Mouse (Mus musculus): ENCODE results near the gene Rnf103. TPM values are rescaled to one million over a fixed set of nuclear protein-coding genes. Genes with fewer than 3 reads are reported as not detected.
A peak's percentile ranks its signal among the peaks of the same experiment; 100 is the strongest.

Rnf103 gene
- polyA plus RNA-seq, 1 experiment: 67.6 TPM

DNA sequence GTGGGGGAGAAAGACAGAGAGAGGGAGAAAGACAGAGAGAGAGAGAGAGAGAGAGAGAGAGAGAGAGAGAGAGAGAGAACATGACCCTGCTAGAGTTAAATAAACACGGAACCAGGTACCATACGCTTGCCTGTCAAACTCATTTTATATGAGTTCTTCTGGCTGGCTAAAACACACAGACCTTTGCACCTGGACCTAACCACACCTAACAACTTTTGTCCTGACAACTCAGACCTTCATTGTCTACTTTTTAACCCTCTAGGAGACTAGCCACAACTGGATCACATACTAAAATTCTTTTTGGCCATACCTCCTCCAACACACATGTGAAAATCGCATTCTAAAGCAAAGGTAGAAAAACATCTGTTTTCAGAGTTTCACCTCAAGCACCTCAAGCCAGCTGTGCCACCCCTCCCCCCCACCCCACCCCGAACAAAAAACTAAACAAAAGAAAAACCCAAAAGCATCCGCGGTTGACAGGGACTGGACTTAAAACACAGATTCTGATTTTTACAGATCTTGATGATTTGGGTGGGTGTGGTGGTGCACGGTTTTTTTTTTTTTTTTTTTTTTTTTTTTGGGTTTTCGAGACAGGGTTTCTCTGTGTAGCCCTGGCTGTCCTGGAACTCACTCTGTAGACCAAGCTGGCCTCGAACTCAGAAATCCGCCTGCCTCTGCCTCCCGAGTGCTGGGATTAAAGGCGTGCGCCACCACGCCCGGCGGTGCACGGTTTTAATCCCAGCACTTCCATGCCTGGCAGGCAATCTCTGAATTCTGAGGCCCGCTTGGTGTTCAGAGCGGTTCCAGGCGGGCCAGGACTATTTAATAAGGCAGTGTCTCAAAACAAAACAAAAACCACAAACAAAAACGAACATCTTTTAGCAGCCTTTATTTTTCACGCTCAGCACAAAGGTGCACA is 679 bp upstream of the Rnf103 start:
- Histone ChIP-seq H3K4me3 (ENCODE audit: low read depth, low read length) (peak overlapping the region; percentile 82), H3K27ac (ENCODE audit: insufficient read depth, low read depth, low read length) (peak overlapping the region; percentile 96)
- WGBS: 6% methylated on average over 21 of the region's 22 CpGs

DNA sequence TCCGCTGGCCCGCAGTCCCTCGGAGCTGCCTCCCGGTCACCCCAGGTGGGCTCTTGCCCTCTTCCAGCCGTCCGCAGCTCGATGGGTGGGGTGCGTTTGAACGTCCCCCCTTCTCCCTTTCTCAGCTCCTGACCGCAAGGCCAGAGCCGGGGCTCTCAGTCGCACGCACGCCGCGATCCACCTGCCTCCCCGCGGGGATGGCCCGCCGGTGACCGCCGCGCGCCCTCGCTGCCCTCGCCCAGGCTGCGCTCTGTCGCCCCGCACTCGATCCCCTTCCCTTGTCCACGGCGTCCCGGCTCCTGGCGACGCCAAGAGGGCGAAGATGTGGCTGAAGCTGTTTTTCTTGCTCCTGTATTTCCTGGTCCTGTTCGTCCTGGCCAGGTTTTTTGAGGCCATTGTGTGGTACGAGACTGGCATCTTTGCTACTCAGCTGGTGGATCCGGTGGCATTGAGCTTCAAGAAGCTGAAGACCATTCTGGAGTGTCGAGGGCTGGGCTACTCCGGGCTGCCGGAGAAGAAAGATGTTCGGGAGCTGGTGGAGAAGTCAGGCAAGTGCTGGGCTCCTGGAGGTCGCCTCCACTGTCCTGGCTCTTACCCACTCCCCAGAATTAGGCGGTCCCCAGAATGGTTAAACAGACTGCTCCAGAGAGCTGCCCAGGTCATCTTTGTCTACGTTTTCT is 787 bp downstream of the Rnf103 start:
- Histone ChIP-seq H3K27me3 (ENCODE audit: control insufficient read depth, insufficient read depth, low read length) (no peaks in the 10 kb centered on the region), H3K36me3 (ENCODE audit: control insufficient read depth, insufficient read depth, low read length) (peaks cover 13% of the 10 kb centered on the region), H3K4me3 (ENCODE audit: low read depth, low read length) (peak overlapping the region; percentile 82), H3K4me1 (ENCODE audit: control insufficient read depth, insufficient read depth, insufficient read length, low read length) (peaks cover 8% of the 10 kb centered on the region; the same call in 1 of the 2 replicates), H3K27ac (ENCODE audit: insufficient read depth, low read depth, low read length) (peak overlapping the region; percentile 96)
- no peak for TF ChIP-seq POLR2A (IDR thresholded peaks at IDR 0.05; ENCODE audit: low read depth, low read length)
- TF ChIP-seq CTCF (IDR thresholded peaks at IDR 0.05; ENCODE audit: extremely low read depth, insufficient read length, insufficient replicate concordance, low read depth, low read length): no peak
- WGBS: under 1% methylated on average over 46 of the region's 46 CpGs

More for the DNA sequence above, 679 bp upstream of the Rnf103 start:
- no peak for TF ChIP-seq CTCF (IDR thresholded peaks at IDR 0.05; ENCODE audit: extremely low read depth, insufficient read length, insufficient replicate concordance, low read depth, low read length)
- no peak for TF ChIP-seq POLR2A (IDR thresholded peaks at IDR 0.05; ENCODE audit: low read depth, low read length)
- peaks cover 8% of the 10 kb centered on the region; the same call in 1 of the 2 replicates for H3K4me1 ChIP-seq (ENCODE audit: control insufficient read depth, insufficient read depth, insufficient read length, low read length)
- H3K27me3 ChIP-seq (ENCODE audit: control insufficient read depth, insufficient read depth, low read length): no peaks in the 10 kb centered on the region
- H3K36me3 ChIP-seq (ENCODE audit: control insufficient read depth, insufficient read depth, low read length): peaks cover 7% of the 10 kb centered on the region

DNA sequence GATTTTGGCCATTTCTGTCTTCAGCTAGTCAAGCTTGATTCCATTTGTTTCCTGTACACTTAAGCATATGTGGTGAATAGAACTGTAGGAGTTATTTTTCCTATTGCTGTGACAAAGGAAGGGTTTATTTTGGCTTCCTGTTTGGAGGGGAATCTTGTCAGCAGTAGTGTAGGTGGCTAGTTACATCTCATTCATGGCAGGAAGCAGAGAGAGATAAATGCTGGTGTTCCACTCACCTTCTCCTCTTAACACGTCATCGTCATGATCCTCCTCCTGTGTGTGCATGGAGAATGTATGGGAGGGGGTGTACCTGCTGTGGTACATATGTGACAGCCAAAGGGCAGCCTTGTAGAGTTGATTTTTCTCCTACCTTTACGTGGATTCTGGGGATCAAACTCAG is 6.9 kb downstream of the Rnf103 start:
- 84% methylated on average over 3 of the region's 3 CpGs for WGBS
- TF ChIP-seq CTCF (IDR thresholded peaks at IDR 0.05; ENCODE audit: extremely low read depth, insufficient read length, insufficient replicate concordance, low read depth, low read length): no peak
- TF ChIP-seq POLR2A (IDR thresholded peaks at IDR 0.05; ENCODE audit: low read depth, low read length): no peak

DNA sequence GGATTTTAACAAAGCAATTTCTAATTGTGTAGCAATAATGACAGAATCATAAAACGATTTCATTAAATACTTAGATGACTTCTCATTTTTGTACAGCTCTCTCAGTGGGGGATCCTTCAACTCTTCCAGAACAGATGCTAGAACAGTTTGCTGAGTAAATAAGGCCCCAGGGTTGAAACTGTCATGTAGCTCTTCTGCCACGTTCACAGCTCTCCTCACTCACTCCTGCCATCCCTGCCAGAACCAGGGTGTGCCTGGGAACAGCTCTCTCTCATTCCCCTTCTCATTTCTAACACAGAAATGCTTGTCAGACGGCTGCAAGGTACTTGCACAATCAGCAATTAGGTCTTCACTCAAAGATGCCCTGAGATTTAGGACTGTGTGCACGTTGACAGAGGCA is 9.3 kb downstream of the Rnf103 start:
- H3K4me3 ChIP-seq (ENCODE audit: low read depth, low read length): no peak overlapping the region
- no peaks in the 10 kb centered on the region for H3K27me3 ChIP-seq (ENCODE audit: control insufficient read depth, insufficient read depth, low read length)
- no peak overlapping the region for H3K27ac ChIP-seq (ENCODE audit: insufficient read depth, low read depth, low read length)
- peaks cover 31% of the 10 kb centered on the region for H3K36me3 ChIP-seq (ENCODE audit: control insufficient read depth, insufficient read depth, low read length)
- 54% methylated on average over 4 of the region's 4 CpGs for WGBS
- TF ChIP-seq CTCF (IDR thresholded peaks at IDR 0.05; ENCODE audit: extremely low read depth, insufficient read length, insufficient replicate concordance, low read depth, low read length): no peak
- H3K4me1 ChIP-seq (ENCODE audit: control insufficient read depth, insufficient read depth, insufficient read length, low read length): peaks cover 4% of the 10 kb centered on the region; the same call in 1 of the 2 replicates

More for the DNA sequence above, 6.9 kb downstream of the Rnf103 start:
- Histone ChIP-seq H3K27ac (ENCODE audit: insufficient read depth, low read depth, low read length) (no peak overlapping the region), H3K36me3 (ENCODE audit: control insufficient read depth, insufficient read depth, low read length) (peaks cover 30% of the 10 kb centered on the region), H3K4me3 (ENCODE audit: low read depth, low read length) (no peak overlapping the region), H3K27me3 (ENCODE audit: control insufficient read depth, insufficient read depth, low read length) (no peaks in the 10 kb centered on the region), H3K4me1 (ENCODE audit: control insufficient read depth, insufficient read depth, insufficient read length, low read length) (peaks cover 4% of the 10 kb centered on the region; the same call in 1 of the 2 replicates)

DNA sequence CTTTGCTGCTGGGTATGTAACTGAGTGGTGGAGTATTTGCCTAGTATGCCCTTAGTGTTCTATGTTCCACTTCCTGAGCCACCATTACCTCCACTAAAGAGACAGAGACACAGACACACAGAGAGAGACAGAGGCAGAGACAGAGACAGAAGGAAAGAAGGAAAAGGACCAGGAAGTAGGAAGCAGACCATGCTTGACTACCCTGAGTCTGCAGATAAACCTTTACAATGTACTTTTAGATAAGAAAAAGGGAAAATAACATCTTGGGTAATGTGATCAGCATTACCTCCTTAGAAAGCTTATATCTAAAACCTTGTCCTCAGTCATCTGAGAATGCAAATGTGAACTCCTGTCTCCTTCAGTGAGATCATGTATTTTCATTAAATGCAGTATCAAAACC is 10.0 kb downstream of the Rnf103 start:
- TF ChIP-seq CTCF (IDR thresholded peaks at IDR 0.05; ENCODE audit: extremely low read depth, insufficient read length, insufficient replicate concordance, low read depth, low read length) (no peak), POLR2A (IDR thresholded peaks at IDR 0.05; ENCODE audit: low read depth, low read length) (no peak)
- Histone ChIP-seq H3K27ac (ENCODE audit: insufficient read depth, low read depth, low read length) (no peak overlapping the region), H3K36me3 (ENCODE audit: control insufficient read depth, insufficient read depth, low read length) (peaks cover 31% of the 10 kb centered on the region), H3K27me3 (ENCODE audit: control insufficient read depth, insufficient read depth, low read length) (no peaks in the 10 kb centered on the region), H3K4me3 (ENCODE audit: low read depth, low read length) (no peak overlapping the region), H3K4me1 (ENCODE audit: control insufficient read depth, insufficient read depth, insufficient read length, low read length) (peaks cover 4% of the 10 kb centered on the region; the same call in 1 of the 2 replicates)

DNA sequence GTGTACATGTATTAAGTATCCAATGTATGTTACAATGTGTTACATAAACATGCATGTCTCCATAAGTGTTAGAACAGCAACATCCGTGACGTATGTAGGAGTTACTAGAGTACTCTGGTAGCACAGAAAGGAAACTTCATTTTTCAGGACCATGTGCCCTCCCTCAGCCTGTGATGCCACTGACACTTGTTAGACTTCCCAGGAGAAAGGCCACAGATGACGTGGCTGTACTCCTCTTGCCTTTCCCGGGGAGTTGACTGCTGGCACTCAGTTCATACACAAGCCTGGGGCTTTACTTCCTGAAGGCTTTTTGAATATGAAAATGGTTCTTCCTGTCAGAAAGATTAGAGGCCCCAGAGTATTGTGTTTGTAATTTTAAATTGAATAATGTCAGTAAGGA is 10.4 kb downstream of the Rnf103 start:
- H3K36me3 ChIP-seq (ENCODE audit: control insufficient read depth, insufficient read depth, low read length): peaks cover 33% of the 10 kb centered on the region
- H3K4me3 ChIP-seq (ENCODE audit: low read depth, low read length): no peak overlapping the region
- 75% methylated on average over 4 of the region's 4 CpGs for WGBS
- H3K27me3 ChIP-seq (ENCODE audit: control insufficient read depth, insufficient read depth, low read length): no peaks in the 10 kb centered on the region
- H3K27ac ChIP-seq (ENCODE audit: insufficient read depth, low read depth, low read length): no peak overlapping the region
- H3K4me1 ChIP-seq (ENCODE audit: control insufficient read depth, insufficient read depth, insufficient read length, low read length): peaks cover 4% of the 10 kb centered on the region; the same call in 1 of the 2 replicates
- TF ChIP-seq CTCF (IDR thresholded peaks at IDR 0.05; ENCODE audit: extremely low read depth, insufficient read length, insufficient replicate concordance, low read depth, low read length) (no peak), POLR2A (IDR thresholded peaks at IDR 0.05; ENCODE audit: low read depth, low read length) (no peak)

DNA sequence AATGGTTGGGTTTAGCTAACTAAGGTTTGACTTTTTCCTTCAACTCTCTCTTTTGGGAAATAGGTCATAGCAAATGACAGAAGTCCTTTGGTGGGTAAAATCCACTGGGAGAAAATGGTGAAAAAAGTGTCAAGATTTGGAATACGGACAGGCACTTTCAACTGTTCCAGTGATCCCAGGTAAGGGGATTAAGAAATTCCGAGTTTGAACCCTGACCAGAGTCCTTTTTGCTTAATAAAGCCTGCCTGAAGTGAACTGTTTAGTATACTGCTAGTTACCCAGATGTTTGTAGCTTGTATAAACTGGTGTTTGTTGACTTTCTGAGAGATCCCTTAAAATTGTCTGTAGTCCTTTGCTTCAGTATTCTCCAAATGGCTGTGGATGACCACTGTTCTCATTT is 12.0 kb downstream of the Rnf103 start:
- Histone ChIP-seq H3K27me3 (ENCODE audit: control insufficient read depth, insufficient read depth, low read length) (no peaks in the 10 kb centered on the region), H3K36me3 (ENCODE audit: control insufficient read depth, insufficient read depth, low read length) (peaks cover 38% of the 10 kb centered on the region), H3K4me3 (ENCODE audit: low read depth, low read length) (no peak overlapping the region), H3K4me1 (ENCODE audit: control insufficient read depth, insufficient read depth, insufficient read length, low read length) (peaks cover 4% of the 10 kb centered on the region; the same call in 1 of the 2 replicates), H3K27ac (ENCODE audit: insufficient read depth, low read depth, low read length) (no peak overlapping the region)
- TF ChIP-seq CTCF (IDR thresholded peaks at IDR 0.05; ENCODE audit: extremely low read depth, insufficient read length, insufficient replicate concordance, low read depth, low read length) (no peak), POLR2A (IDR thresholded peaks at IDR 0.05; ENCODE audit: low read depth, low read length) (no peak)
- WGBS: 93% methylated on average over 2 of the region's 2 CpGs

Data from small intestine, adult 2 months (tissue).